Mouse (Mus musculus) hindbrain, embryonic 16.5 days (tissue): ENCODE data around the gene Ninl. TPM values are rescaled to one million over a fixed set of nuclear protein-coding genes. Genes with fewer than 3 reads are reported as not detected.
"Not testable (repeated sequence)": the region's sequence is repeated elsewhere in the genome, so short reads cannot be mapped to it uniquely, and the experiment has no call there.

Source experiments
- ATAC-seq: fragments of 200-750 bp; cut with Nextera tagmentation; 2 replicates; pipeline ENCODE4 v1.8.0; 2017; ENCODE audit warnings: moderate TSS enrichment, moderate library complexity
- H3K27ac ChIP-seq: fragments of 300-500 bp; sonication (generic); 2 replicates; pipeline ENCODE4 v1.5.1; 2014; ENCODE audit warnings: low read depth, mild to moderate bottlenecking, control low read depth, low read length, moderate library complexity
- H3K27me3 ChIP-seq: fragments of 300-500 bp; sonication (generic); replicated peaks from 2 replicates; pipeline ENCODE4 v1.6.1; 2014; ENCODE audit warnings: low read length; ENCODE audit not compliant: control insufficient read depth, insufficient read depth
- H3K36me3 ChIP-seq: fragments of 300-500 bp; sonication (generic); 2 replicates; pipeline ENCODE4 v1.6.1; 2014; ENCODE audit warnings: mild to moderate bottlenecking, low read length, moderate library complexity, mixed read lengths; ENCODE audit not compliant: control insufficient read depth, insufficient read depth
- H3K4me1 ChIP-seq: fragments of 300-500 bp; sonication (generic); 2 replicates; pipeline ENCODE4 v1.6.1; 2014; ENCODE audit warnings: low read depth, low read length; ENCODE audit not compliant: control insufficient read depth, insufficient read depth
- H3K4me2 ChIP-seq: fragments of 300-500 bp; sonication (generic); 2 replicates; pipeline ENCODE4 v1.6.1; 2014; ENCODE audit warnings: mild to moderate bottlenecking, low read length, control low read depth, moderate library complexity
- H3K4me3 ChIP-seq: fragments of 300-500 bp; sonication (generic); 2 replicates; pipeline ENCODE4 v1.5.1; 2014; ENCODE audit warnings: mild to moderate bottlenecking, low read length, control low read depth, moderate library complexity
- H3K9ac ChIP-seq: fragments of 300-500 bp; sonication (generic); 2 replicates; pipeline ENCODE4 v1.6.1; 2014; ENCODE audit warnings: low read depth, mild to moderate bottlenecking, control low read depth, low read length, moderate library complexity
- H3K9me3 ChIP-seq: fragments of 300-500 bp; sonication (generic); 2 replicates; pipeline ENCODE4 v1.6.1; 2014; ENCODE audit warnings: mild to moderate bottlenecking, low read length, moderate library complexity; ENCODE audit not compliant: control insufficient read depth
- WGBS: fragments of 180-500 bp; shearing (Covaris S2); extraction: QIAGEN DNeasy Blood & Tissue Kit; methylation state at CpG from one replicate; pipeline ENCODE4 v1.1.7; 2014; 5-methylcytosine and 5-hydroxymethylcytosine counted together
- polyA plus RNA-seq: library from polyadenylated mRNA; unstranded; fragments of >200 nt; fragmentation: Nextera tagmentation; extraction: Ambion mirVana; gene quantifications from 2 replicates; pipeline ENCODE4 v1.2.1, GENCODE M21; 2015

The Ninl gene
- polyA plus RNA-seq, 1 experiment from 2014 or later = 4.6 TPM

- no peak overlapping the region for H3K27ac ChIP-seq
- no peaks in the 10 kb centered on the region for H3K27me3 ChIP-seq
- no peak overlapping the region for H3K9ac ChIP-seq
- H3K36me3 ChIP-seq = no peaks in the 10 kb centered on the region
- no peaks in the 10 kb centered on the region for H3K4me1 ChIP-seq
- WGBS = 82% methylated on average over 5 of the region's 5 CpGs
- H3K9me3 ChIP-seq = no peaks in the 10 kb centered on the region
- H3K4me3 ChIP-seq = no peak overlapping the region
- H3K4me2 ChIP-seq = no peak overlapping the region
- ATAC-seq = no peak
Observed at GRCm38 (mm10) chr2:150948786-150949185, 90.4 kb downstream of the Ninl start.

GRCm38 (mm10) chr2:150947880-150948611 is 91.1 kb downstream of the Ninl start:
- WGBS = 91% methylated on average over 12 of the region's 12 CpGs
- not testable (repeated sequence) for H3K4me1 ChIP-seq, H3K4me2 ChIP-seq, H3K9me3 ChIP-seq, H3K9ac ChIP-seq, H3K36me3 ChIP-seq, H3K27me3 ChIP-seq, H3K27ac ChIP-seq, ATAC-seq, H3K4me3 ChIP-seq

- H3K27me3 ChIP-seq, H3K4me3 ChIP-seq, ATAC-seq, H3K9me3 ChIP-seq, H3K27ac ChIP-seq, H3K9ac ChIP-seq, H3K4me2 ChIP-seq, H3K36me3 ChIP-seq, H3K4me1 ChIP-seq: not testable (repeated sequence)
- 90% methylated on average over 5 of the region's 5 CpGs for whole genome bisulfite sequencing
Observed at GRCm38 (mm10) chr2:150947341-150947740, 91.8 kb downstream of the Ninl start.

- no peaks in the 10 kb centered on the region for H3K4me1 ChIP-seq
- no peak overlapping the region for H3K4me3 ChIP-seq
- no peak overlapping the region for H3K9ac ChIP-seq
- no peak for ATAC-seq
- WGBS = 93% methylated on average over 5 of the region's 5 CpGs
- no peak overlapping the region for H3K4me2 ChIP-seq
- no peaks in the 10 kb centered on the region for H3K36me3 ChIP-seq
- no peaks in the 10 kb centered on the region for H3K9me3 ChIP-seq
- H3K27ac ChIP-seq = no peak overlapping the region
- H3K27me3 ChIP-seq = no peaks in the 10 kb centered on the region
Observed at GRCm38 (mm10) chr2:150944017-150944416, 95.2 kb downstream of the Ninl start.

GRCm38 (mm10) chr2:150934659-150935058 is 104.5 kb downstream of the Ninl start:
- no peak overlapping the region for H3K27ac ChIP-seq
- no peaks in the 10 kb centered on the region for H3K9me3 ChIP-seq
- no peak overlapping the region for H3K4me2 ChIP-seq
- H3K9ac ChIP-seq = no peak overlapping the region
- H3K4me3 ChIP-seq = no peak overlapping the region
- WGBS = 92% methylated on average over 4 of the region's 4 CpGs
- H3K4me1 ChIP-seq = no peaks in the 10 kb centered on the region
- peaks cover 5% of the 10 kb centered on the region; the same call in 1 of the 2 replicates for H3K36me3 ChIP-seq
- no peaks in the 10 kb centered on the region for H3K27me3 ChIP-seq
- ATAC-seq = no peak

GRCm38 (mm10) chr2:150933482-150933881 is 105.7 kb downstream of the Ninl start:
- peaks cover 5% of the 10 kb centered on the region; the same call in 1 of the 2 replicates for H3K36me3 ChIP-seq
- 84% methylated on average over 19 of the region's 19 CpGs for WGBS

DNA sequence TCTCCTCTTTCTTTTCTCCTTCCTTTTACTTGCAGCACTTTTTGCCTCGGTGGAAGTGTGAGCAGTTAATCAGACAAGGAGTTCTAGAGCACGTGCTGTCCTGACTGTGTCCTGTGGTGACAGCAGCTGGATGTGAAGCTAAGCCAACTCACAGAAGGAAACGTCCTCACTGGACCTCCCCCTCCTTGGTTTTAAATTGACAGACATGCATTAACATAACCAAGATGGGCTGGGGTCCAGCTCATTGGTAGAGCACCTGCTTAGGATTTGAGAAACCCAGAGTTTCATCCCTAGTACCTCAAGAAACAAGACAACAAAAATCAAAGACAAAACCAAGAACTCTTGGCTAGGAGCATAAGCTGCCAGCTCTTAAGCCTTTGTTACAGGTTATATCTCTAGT is 108.4 kb downstream of the Ninl start:
- H3K4me3 ChIP-seq = no peak overlapping the region
- no peaks in the 10 kb centered on the region for H3K9me3 ChIP-seq
- 58% methylated on average over 3 of the region's 3 CpGs for WGBS
- no peak overlapping the region for H3K9ac ChIP-seq
- H3K27ac ChIP-seq = no peak overlapping the region
- no peak for ATAC-seq
- no peak overlapping the region for H3K4me2 ChIP-seq
- 0 out of 2 replicates have a peak, but pooled peaks cover 3% of the 10 kb centered on the region for H3K36me3 ChIP-seq
- no peaks in the 10 kb centered on the region for H3K4me1 ChIP-seq
- H3K27me3 ChIP-seq = no peaks in the 10 kb centered on the region

More at GRCm38 (mm10) chr2:150933482-150933881, 105.7 kb downstream of the Ninl start:
- Histone ChIP-seq H3K9me3 (no peaks in the 10 kb centered on the region), H3K27ac (no peak overlapping the region), H3K4me2 (no peak overlapping the region), H3K27me3 (no peaks in the 10 kb centered on the region), H3K4me1 (no peaks in the 10 kb centered on the region), H3K9ac (no peak overlapping the region), H3K4me3 (no peak overlapping the region)
- no peak for ATAC-seq

GRCm38 (mm10) chr2:150929156-150929555 is 110.0 kb downstream of the Ninl start:
- H3K4me3 ChIP-seq = no peak overlapping the region
- no peak overlapping the region for H3K4me2 ChIP-seq
- no peak overlapping the region for H3K27ac ChIP-seq
- H3K36me3 ChIP-seq = no peaks in the 10 kb centered on the region; the same call in 1 of the 2 replicates
- H3K4me1 ChIP-seq = no peaks in the 10 kb centered on the region
- 90% methylated on average over 6 of the region's 6 CpGs for WGBS
- no peak overlapping the region for H3K9ac ChIP-seq
- no peaks in the 10 kb centered on the region for H3K27me3 ChIP-seq
- ATAC-seq = no peak
- no peaks in the 10 kb centered on the region for H3K9me3 ChIP-seq

GRCm38 (mm10) chr2:150927038-150927720 is 112.0 kb downstream of the Ninl start:
- 92% methylated on average over 11 of the region's 11 CpGs for WGBS

More at GRCm38 (mm10) chr2:150927038-150927720, 112.0 kb downstream of the Ninl start:
- no peaks in the 10 kb centered on the region for H3K9me3 ChIP-seq
- H3K36me3 ChIP-seq = no peaks in the 10 kb centered on the region; the same call in 1 of the 2 replicates
- ATAC-seq = no peak
- H3K9ac ChIP-seq = no peak overlapping the region
- no peak overlapping the region for H3K4me3 ChIP-seq
- no peaks in the 10 kb centered on the region for H3K4me1 ChIP-seq
- no peak overlapping the region for H3K4me2 ChIP-seq
- no peaks in the 10 kb centered on the region for H3K27me3 ChIP-seq
- no peak overlapping the region for H3K27ac ChIP-seq
